Mouse (Mus musculus): ENCODE data around the gene Psd.

GRCm38 (mm10) chr19:46306268-46306610 is 20.7 kb downstream of the Psd start:
- TF ChIP-seq POLR2A (IDR thresholded peaks at IDR 0.05; ENCODE audit: control insufficient read depth, extremely low read depth, insufficient read depth, low read length, poor library complexity) (no peak), CTCF (IDR thresholded peaks at IDR 0.05; ENCODE audit: borderline replicate concordance, control insufficient read depth, extremely low read depth, insufficient read depth, low read length, poor library complexity) (no peak)
